ENCODE assay signal across 7 mouse cellular contexts in genomic region chr11:94676754-94677606, GRCm38 (mm10). TPM values are rescaled to one million over a fixed set of nuclear protein-coding genes. Genes with fewer than 3 reads are reported as not detected.
DNase-seq lines count a peak whose midpoint lies in the region; ATAC-seq lines count a peak whose summit lies in the region.

TSS of gene Xylt2 (minus strand) at chr11:94677515.

- under 1% methylated on average over 82 of the region's 82 CpGs for WGBS in embryonic facial prominence, embryonic 10.5 days
- WGBS in limb, embryonic 10.5 days = under 1% methylated on average over 82 of the region's 82 CpGs
- under 1% methylated on average over 80 of the region's 82 CpGs for WGBS in midbrain, embryonic 13.5 days

- H3K36me3 ChIP-seq in embryonic facial prominence, embryonic 10.5 days (replicated peaks) = peaks cover 15% of the 10 kb centered on the region
- H3K36me3 ChIP-seq in limb, embryonic 10.5 days = peaks cover 15% of the 10 kb centered on the region
- no peaks in the 10 kb centered on the region for H3K36me3 ChIP-seq in midbrain, embryonic 13.5 days

- ATAC-seq in granulocyte monocyte progenitor cell, adult 5-6 weeks (replicated peaks; ENCODE audit: poor library complexity, severe bottlenecking) = peak; percentile 96
- ATAC-seq in midbrain, embryonic 13.5 days = peak; percentile 96

- DNase-seq in adrenal gland, postnatal 10 days = peak; percentile 97
- DNase-seq in embryonic facial prominence, embryonic 10.5 days (ENCODE audit: low spot score) = peak; percentile 96
- DNase-seq in kidney, adult 11 months = peak; percentile 89
- DNase-seq in limb, embryonic 10.5 days (ENCODE audit: low spot score) = peak; percentile 93
- peak; percentile 83 for DNase-seq in spleen, adult 12 weeks (ENCODE audit: low spot score)

- peaks cover 48% of the 10 kb centered on the region for H3K4me1 ChIP-seq in embryonic facial prominence, embryonic 10.5 days
- peaks cover 38% of the 10 kb centered on the region for H3K4me1 ChIP-seq in limb, embryonic 10.5 days
- H3K4me1 ChIP-seq in midbrain, embryonic 13.5 days (replicated peaks) = peaks cover 31% of the 10 kb centered on the region

- peak within 1 kb of the TSS; percentile 90 for H3K9ac ChIP-seq in midbrain, embryonic 13.5 days (replicated peaks)

- no peaks in the 10 kb centered on the region for H3K9me3 ChIP-seq in embryonic facial prominence, embryonic 10.5 days
- no peaks in the 10 kb centered on the region for H3K9me3 ChIP-seq in limb, embryonic 10.5 days (replicated peaks)
- H3K9me3 ChIP-seq in midbrain, embryonic 13.5 days = no peaks in the 10 kb centered on the region

- no peaks in the 10 kb centered on the region for H3K27me3 ChIP-seq in embryonic facial prominence, embryonic 10.5 days (replicated peaks; ENCODE audit: low read depth, poor library complexity, severe bottlenecking)
- no peaks in the 10 kb centered on the region for H3K27me3 ChIP-seq in limb, embryonic 10.5 days (ENCODE audit: low read depth, poor library complexity, severe bottlenecking)
- H3K27me3 ChIP-seq in midbrain, embryonic 13.5 days = no peaks in the 10 kb centered on the region

- peak within 1 kb of the TSS; percentile 95 for H3K4me3 ChIP-seq in embryonic facial prominence, embryonic 10.5 days
- H3K4me3 ChIP-seq in limb, embryonic 10.5 days = peak within 1 kb of the TSS; percentile 99
- H3K4me3 ChIP-seq in midbrain, embryonic 13.5 days (replicated peaks) = peak within 1 kb of the TSS; percentile 79

- peak within 1 kb of the TSS; percentile 98 for H3K27ac ChIP-seq in embryonic facial prominence, embryonic 10.5 days (replicated peaks)
- H3K27ac ChIP-seq in limb, embryonic 10.5 days = peak within 1 kb of the TSS; percentile 98
- H3K27ac ChIP-seq in midbrain, embryonic 13.5 days = peak within 1 kb of the TSS; percentile 92

- H3K4me2 ChIP-seq in midbrain, embryonic 13.5 days (replicated peaks) = peak within 1 kb of the TSS; percentile 77

RNA-seq across cellular contexts. Expression of gene Xylt2, which starts in this region (rescaled TPM):
- total RNA-seq in adrenal gland, postnatal 10 days (2021) = 10 to 100 TPM; 19.8 to 26.5 TPM
- polyA plus RNA-seq in embryonic facial prominence, embryonic 10.5 days (2016; fragmentation: Nextera tagmentation; extraction: Ambion mirVana) = 15.1 and 16.3 TPM in 2 replicates
- 4.9 and 15.7 TPM in 2 replicates for total RNA-seq in granulocyte monocyte progenitor cell, adult 5-6 weeks (2014; fragmentation: Nextera tagmentation)
- total RNA-seq in granulocyte monocyte progenitor cell, adult 5-6 weeks (2017) = 3.9 and 4.8 TPM in 2 replicates
- polyA plus RNA-seq in limb, embryonic 10.5 days (2016; fragmentation: Nextera tagmentation; extraction: Ambion mirVana) = 17.8 and 21.0 TPM in 2 replicates
- polyA plus RNA-seq in midbrain, embryonic 13.5 days (2015; fragmentation: Nextera tagmentation; extraction: Ambion mirVana) = 8.3 and 11.3 TPM in 2 replicates

Comparison
In these comparisons a context has a peak if more than half of its experiments do, and no peak if none do; other contexts are left out.
1. Peak in every context shown above with its lines: DNase-seq, ATAC-seq, H3K4me3 ChIP-seq and H3K27ac ChIP-seq.